Mouse (Mus musculus) yolk sac, embryonic 10.5 days (tissue): ENCODE results near the gene Dock10.

Experiments used
- DNase-seq: peaks from one replicate; pipeline ENCODE4 v3.0.0-alpha.2; 2017; ENCODE audit warnings: low spot score

The Dock10 gene

DNA sequence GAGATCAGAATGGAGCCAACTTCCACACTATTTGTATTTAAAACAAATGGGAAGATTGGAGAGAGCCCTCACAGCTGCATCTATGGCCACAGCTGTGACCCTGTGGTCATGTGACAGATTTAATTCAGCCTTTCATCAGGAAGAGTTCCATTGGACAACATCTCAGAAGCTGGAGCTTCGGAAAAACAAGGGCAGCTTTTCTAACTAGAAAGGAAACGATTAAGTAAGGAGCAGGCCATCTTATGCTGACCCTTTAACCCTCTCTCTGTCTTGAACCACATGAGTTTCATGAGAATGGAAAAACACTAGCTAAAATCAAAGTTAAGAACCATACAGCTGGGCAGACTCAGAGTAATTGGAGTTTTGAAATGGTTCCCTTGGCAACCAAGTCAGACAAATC lies 101.9 kb downstream of the Dock10 start:
- DNase-seq: no peak

DNA sequence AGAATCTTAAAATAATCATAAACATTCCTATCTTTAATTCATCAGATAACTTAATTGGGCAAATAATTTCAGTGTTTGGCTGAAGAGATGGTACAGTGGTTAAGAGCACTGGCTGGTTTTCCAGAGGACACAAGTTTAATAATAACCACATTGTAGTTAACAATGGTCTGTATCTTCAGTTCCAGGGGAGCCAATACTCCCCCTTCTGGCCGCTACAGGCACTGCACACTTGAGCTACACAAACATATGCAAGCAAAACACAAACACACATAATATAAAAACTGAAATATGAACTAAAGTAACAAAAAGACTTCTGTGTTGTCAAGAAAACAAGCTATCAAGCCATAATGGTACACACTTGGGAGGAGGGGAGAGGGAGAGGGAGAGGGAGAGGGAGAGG lies 102.5 kb downstream of the Dock10 start:
- DNase-seq: no peak

DNA sequence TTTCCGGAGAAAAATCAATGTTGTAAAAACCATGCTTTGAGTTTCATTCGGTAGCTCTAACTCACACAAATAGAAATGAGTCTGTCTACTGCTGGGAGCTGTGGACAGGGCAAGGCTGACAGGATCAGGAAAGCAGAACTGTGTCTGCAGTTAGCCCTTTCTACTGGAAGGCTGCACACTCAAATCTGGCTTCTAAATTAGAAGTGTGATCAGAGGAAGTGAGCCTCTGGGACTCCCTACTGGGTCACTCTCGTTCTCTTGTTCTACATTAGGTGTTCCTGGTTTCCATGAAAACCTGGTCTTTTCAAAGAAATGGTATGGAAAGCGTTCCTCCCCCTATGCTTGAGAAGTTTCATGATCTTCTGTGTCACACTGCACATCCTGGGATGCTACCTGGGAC lies 103.1 kb downstream of the Dock10 start:
- no peak for DNase-seq

DNA sequence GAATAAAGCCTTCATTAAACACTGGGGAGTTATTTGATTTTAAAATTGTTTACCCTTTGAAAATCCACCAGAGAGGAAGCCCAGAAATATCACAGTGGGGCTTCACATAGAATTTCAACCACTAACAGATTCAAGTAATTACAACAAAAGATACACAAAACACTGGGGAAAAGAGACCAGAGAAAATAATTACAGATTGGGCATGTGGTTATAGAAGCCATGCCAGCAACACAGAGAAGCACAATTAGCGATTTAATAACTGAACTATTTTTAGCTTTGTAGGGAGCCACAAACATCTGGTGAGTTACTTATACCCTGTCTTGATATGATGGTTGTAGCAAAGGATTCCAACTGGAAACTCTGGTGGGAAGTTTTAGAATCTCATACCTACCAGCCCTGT lies 104.2 kb downstream of the Dock10 start:
- no peak for DNase-seq

DNA sequence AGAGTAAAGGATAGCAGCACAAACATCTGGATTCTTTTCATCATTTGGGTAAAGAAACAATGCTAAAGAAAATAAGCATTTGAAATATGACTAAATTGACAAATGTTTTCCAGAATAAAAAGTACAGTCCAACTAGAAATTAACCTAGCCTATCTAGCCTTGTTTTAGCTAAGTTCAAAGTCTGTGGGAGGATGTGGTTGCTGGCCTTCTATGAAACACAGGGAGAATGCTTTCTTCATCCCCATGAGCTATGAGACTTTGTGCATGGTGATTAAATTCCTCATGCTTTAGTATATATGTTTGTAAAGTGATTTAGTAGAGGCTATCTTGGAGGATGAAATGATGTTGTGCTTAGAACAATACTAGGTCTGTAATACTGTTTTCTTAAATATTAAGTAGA lies 105.5 kb downstream of the Dock10 start:
- no peak for DNase-seq

DNA sequence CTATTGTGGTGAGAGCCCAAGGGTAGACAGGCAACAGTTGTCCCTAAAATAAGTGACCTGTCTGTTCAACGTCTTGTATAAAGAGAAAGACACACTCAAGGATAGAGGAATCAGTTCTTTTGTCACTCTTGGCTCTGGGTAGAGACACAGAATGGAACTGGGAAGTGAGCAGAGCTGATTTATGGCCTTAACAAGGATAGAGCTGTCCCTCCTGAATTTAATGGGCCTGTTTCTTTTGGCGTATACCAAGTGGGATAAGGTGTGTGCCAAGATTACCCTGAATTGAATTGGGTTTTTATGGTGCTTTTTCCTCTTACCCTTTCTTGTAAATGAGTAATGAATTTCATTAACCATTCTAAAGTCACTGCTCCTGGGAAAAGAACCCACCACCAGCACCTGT lies 106.2 kb downstream of the Dock10 start:
- no peak for DNase-seq

DNA sequence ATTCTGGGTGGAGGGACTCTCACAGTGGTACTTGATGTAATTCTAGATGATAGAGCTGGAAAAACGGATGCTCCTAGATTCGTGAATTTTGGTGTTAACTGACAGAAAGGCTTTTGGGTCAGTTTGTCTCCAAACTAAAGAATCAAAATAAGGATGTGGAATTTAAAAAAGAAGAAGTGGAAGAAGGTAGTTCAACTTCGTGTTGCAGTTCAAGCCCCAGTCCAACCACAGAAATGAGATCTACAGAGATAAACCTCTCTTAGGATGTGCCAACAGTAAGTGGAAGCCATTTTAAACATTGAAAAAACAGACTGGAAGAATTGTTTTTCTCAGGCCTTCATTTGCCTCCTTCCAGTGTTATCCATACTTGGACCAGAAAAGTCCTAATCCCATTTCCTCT lies 111.7 kb downstream of the Dock10 start:
- no peak for DNase-seq

DNA sequence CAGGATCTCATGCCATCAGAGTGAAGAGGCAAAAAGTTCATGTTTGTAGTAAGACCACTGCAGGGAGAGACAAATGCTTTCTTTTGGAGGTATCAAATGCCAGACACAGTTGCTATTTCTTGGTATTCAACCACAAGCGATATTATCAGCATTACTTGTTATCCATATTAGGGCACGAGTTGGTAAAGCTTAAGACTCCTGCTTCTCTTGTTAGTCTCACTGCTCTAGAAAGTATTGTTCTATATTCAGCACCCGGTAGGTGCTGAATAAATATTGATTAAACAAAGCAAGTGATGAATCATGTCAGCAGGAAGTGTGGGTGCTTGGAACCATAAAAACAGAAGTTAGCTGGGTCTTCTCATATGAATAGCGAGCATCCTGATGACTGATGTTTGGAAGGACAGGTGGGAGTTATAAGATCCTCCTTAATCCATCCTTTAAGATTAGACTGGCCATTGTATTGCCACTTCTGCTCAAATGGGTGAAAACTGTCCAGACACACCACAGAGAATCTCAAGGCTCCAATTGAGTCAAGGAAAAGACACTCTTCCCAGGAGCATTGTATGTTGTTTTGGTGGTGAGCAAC lies 114.4 kb downstream of the Dock10 start:
- no peak for DNase-seq

DNA sequence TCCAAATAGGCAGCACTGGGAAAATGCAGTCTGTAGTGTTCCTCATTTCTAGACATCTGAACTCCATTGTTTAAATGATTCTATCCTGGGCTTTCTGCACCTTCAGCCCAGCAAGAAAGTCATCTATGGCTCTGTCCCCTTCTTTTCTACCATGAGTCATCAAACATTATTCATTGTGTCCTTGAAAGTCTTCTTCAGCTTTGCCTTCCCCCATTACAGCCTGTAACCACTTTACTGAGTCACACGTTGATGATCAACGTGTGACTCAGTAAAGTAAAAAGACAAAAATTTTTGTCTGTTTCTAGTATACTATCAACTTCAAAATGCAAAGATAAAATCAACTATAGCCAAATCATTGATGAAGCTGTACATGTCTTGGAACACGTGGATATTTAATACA lies 116.5 kb downstream of the Dock10 start:
- no peak for DNase-seq

DNA sequence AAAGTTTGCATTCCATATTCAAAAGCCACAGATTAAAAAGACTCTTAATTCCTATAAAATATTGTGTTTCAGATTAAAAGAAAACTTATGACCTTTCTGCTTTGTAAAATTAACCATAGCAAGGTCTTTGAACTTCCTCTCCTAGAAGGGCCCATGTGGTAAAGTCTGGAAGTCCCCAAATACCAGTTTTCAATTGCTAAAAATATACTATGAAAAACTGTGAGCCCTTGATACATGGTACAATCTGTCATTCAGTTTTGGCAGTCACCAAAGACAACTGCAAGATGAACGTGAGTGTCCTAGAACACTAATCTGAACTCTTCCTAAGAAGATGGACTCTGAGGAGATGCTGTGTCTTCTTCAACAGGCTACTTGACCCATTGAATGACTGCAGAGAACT lies 117.0 kb downstream of the Dock10 start:
- no peak for DNase-seq

DNA sequence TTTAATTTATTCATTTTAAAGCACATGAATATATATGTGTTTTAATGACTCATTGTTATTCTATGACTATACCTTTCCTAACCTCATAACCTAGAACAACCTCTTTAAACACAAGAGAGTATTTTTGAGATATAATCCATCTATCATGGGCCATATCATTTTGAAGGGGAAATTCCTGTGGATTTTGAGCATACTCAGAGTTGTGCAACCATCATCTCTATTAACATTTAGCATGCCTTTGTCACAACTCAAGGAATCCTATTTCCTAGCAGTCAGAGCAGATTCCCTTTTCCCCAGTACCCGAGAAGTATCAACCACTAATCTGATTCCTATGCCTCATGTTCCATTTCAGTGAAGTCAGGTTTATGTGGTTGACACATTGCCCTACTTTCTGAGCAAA lies 118.8 kb downstream of the Dock10 start:
- DNase-seq: no peak

DNA sequence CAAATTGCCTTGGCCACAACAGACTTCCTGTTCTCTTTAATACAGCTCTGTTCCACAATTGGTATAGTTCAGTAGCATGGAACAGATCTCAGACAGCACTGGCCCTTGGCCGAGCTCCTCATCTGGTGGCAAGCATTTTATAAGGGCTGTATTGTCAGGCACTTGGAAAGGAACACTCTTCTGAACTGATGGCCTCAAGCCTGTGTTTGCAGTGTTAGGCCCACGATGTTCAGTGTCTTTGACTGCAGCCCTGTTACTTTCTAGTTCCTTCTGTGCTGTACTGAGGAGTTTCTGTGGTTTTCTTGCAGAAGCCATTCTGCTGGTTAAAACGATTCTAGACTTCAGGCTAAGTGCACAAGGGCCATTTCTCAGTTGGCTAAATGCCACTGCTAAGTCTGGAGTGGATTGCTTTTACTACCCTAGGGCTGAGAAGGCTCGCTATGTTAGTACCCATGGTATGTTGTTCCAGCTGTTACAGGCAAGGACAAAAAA lies 121.1 kb downstream of the Dock10 start:
- no peak for DNase-seq

DNA sequence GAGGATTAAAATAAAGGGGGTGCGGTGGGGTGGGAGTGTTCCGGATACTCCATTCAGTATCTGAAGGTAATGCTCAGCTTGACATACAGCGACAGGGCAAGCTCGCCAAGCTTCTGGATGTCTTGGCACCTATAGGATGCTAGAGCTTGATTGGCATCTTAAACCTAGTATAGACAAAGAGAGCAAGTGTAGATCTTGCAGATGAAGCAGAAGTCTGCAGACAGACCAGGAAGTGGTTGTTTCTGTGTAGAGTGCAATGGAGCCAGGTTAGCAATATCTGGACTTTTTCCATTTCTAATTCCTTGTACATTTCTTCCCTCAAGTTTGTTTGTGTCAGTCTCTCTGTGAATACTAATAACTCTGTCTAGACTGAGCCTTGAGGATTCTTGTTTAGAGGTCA lies 122.5 kb downstream of the Dock10 start:
- DNase-seq: no peak

DNA sequence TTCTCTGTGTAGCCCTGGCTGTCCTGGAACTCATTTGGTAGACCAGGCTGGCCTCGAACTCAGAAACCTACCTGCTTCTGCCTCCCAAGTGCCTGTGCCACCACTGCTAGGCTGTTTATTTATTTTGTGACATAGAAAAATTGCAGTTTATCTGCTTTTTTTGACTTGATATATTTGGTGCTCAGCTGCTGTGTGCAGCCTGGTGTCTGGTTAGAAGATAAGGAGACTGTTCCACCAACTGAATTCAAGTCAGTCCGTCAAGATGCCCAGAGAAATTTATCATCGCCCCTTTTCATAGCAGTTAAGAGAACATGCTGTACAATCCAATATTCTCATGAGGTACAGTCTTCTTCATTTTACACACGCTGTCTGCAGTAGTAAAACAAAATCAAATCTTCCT lies 124.8 kb downstream of the Dock10 start:
- DNase-seq: no peak

DNA sequence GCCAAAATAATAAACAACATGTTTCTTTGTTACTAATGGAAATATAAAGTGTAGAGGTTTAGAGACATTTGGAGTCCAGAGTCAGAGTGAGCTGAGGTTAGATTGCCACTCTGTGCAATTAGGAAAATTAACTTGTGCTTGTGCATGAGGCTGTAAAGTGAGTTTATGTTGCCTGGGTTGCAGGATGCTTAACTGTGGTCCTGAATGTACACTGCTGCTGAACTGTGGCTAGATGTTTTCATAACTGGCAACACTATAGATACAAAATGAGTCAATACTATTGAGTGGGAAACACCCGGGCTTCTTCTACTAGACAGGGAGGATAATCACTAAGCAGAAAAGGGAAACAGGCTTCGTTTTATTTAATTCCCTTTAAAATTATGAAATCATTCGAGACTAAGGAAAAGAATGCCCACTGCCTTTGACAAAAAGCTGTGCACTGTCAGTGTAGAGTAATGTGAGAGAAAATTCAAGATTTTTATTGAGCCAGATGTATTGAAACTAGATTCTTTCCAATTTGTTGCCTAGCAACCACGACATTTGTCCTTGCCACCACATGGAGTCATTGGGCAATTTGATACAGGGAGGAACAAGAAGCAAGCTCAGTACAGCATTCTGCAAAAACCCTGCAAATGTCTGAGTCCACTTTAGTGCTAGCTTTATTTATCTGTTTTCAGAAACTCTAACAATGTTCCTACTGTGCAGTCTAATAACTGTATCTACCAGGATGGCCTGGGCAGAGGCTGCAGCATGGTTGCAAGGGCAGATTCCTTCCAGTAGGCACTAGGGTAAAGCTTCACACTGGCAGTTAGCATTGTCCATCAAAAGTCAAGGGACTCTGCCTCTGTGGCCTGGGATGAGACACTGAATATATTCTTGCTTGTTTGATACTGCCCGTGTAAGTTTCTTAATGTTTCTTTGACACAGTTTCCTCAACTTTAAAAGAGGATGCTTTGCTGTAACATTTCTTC lies 127.9 kb downstream of the Dock10 start:
- no peak for DNase-seq

DNA sequence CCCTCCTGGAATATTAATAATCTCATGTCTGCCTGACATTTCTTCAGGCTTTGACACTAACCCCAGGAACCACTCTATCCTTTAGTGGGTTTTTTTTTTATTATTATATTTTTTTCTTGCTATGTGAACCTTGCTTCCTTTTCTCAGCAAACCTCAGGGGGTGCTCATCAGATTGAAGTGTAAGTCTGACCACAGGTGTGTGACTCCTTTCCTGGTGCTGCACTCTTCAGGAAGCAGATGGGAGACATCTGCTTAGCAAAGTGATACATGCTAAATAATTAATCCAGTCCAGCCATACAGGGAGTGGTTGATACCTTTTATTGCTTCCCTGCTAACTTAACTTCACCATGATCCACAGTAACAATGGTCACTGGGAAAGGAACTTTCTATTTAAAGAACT lies 130.3 kb downstream of the Dock10 start:
- DNase-seq: no peak

DNA sequence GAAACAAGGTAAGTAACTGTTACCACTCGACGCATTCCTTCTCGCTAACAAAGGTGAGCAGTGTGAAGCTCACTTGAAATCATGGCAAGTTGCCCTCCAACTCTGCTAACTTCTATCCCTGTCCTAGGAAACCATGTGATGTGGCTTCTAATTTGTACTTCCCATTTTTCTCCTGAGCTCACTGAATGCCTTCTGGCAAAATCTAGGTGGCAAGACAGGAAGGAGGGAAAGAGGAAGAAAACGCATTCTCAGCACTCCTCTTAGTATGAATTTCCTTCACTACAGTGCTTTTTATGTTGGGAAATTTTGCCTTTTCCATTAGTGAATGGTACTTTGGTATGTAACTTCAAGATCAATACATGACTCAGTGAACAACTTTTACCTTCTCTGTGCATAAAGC lies 131.5 kb downstream of the Dock10 start:
- DNase-seq: no peak

DNA sequence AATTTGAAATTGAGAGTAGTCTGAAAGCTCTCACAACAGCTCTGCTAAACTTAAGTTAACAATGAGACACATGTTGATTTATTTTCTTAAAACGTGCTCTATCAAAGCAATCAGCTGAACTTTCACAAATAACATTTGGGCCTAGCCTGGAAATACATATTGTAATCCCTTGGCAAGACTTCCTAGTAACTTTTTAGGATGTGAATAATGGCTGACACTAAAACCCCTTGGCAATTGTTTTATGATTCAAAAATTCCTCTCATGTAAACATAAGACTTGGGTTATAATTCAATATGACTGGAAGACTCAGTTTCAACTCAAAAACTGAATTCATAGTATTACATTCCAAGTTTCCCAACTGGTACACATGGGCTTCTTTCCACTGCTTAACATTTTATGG lies 133.0 kb downstream of the Dock10 start:
- DNase-seq: no peak

DNA sequence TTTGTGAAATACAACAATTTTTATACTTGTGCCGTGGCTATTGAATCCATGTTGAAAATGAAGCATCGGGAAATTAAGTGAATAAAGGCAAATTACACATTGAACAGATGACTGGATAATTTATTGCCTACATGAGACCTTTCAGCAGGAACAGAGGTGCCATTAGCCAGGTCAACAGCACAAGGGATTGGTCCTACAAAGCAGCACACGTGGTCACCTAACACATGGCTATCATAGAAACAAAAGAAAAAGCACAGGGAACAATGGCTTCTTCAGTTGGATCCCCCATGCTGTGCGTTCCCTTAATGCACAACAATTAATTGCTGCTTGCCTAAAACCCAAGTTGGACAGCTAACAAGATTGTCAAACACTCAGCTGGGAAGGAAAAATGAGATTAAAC lies 133.8 kb downstream of the Dock10 start:
- no peak for DNase-seq

DNA sequence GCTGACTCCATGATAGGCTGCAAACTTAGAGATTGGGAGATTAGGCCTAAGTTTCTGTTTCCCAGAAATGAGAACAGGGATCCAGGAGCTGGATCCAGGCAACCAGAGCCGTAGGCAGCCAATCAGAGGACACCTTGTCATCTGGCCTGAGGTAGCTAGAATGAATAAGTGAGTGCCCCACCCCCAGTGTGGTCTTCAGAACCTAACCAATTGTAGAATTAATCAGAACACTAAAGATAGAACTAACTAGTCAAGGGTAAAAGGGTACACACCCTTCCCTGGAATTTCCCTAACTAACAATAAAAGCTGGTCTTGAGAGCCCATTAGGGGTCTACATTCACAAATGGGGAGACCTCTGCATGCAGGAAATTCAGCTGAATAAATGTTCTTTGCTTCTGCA lies 135.7 kb downstream of the Dock10 start:
- no peak for DNase-seq

DNA sequence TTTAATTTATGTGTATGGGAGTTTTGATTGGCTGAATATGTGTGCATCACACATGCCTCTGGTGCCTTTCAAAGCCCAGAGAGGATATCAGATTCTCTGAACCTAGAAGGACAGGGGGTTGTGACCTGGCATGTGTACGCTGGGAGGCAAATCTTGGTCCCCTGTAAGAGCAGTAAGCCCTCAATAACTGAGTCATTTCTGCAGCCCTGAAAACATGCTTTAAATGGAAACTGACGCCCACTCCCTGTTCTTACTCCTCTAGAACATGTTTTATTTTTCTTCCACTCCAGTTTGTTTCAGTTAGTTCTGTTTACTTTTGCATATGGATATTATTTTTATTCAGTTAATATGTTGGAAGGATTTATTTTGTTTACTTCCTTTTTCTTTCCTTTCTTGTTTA lies 139.2 kb downstream of the Dock10 start:
- no peak for DNase-seq

DNA sequence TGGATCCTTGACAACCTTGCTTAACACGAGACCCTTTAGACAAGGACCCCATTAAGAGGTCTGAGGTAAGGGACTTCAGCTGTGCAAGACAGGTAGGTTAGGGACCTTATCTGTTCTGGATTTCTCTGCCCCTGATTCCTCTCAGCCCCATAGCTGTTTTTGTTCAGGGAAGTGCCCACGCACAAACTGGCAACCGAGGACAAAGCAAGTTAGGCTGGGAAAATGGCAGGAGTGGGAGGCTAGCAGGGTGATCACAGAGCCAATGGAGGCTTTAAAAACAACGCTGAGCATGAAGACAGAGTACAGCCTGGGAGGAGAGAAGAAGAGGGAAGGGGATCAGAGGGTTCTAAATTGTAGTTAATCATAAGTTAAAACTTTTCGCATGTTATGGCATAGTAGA lies 141.7 kb downstream of the Dock10 start:
- DNase-seq: no peak

DNA sequence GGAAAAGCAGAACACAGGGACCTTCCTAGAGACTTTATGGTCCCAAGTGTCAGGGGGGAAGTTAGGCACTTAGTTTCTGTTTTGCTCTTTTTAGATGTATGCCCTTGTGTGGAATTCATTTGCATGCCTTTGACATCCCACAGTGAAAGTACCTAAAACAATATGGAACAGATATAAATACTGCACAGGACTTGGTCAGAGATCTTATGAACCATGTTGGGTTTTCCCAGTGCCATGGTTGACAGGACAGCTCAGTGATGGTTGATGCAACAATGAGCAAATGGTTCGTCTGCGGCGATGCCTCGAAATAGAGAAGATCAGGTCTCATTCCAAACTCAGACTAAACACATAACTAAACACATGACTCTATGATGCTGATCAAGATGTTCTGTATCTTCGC lies 143.6 kb downstream of the Dock10 start:
- DNase-seq: no peak
